Mouse (Mus musculus) liver (tissue): ENCODE results near the gene Nptn.
A peak's percentile ranks its signal among the peaks of the same experiment; 100 is the strongest.

ENCODE experiments used
- DNase-seq: peaks from one replicate; pipeline ENCODE4 v3.0.0-alpha.2; 2020; ENCODE audit warnings: mixed read lengths

The Nptn gene

GRCm38 (mm10) chr9:58581958-58582540 is at the start of gene Nptn:
TSS of gene Nptn (plus strand) at chr9:58582240.
- DNase-seq: peak; percentile 99

GRCm38 (mm10) chr9:58533322-58533721 is 48.7 kb upstream of the Nptn start:
- DNase-seq: no peak

GRCm38 (mm10) chr9:58534766-58535165 is 47.3 kb upstream of the Nptn start:
- DNase-seq: peak; percentile 25

- DNase-seq: peak; percentile 42
These were observed 46.4 kb upstream of the Nptn start for GRCm38 (mm10) chr9:58535447-58536134.

GRCm38 (mm10) chr9:58537774-58538173 is 44.3 kb upstream of the Nptn start:
- no peak for DNase-seq

- peak; percentile 45 for DNase-seq
These were observed 42.2 kb upstream of the Nptn start for GRCm38 (mm10) chr9:58539886-58540285.

GRCm38 (mm10) chr9:58541895-58542338 is 40.1 kb upstream of the Nptn start:
- peak; percentile 60 for DNase-seq

GRCm38 (mm10) chr9:58544879-58545324 is 37.1 kb upstream of the Nptn start:
- no peak for DNase-seq

- no peak for DNase-seq
These were observed 36.6 kb upstream of the Nptn start for GRCm38 (mm10) chr9:58545428-58545827.

GRCm38 (mm10) chr9:58546630-58547360 is 35.2 kb upstream of the Nptn start:
- DNase-seq: no peak

- DNase-seq: no peak
These were observed 33.1 kb upstream of the Nptn start for GRCm38 (mm10) chr9:58548897-58549296.

GRCm38 (mm10) chr9:58549694-58550093 is 32.3 kb upstream of the Nptn start:
- DNase-seq: no peak

GRCm38 (mm10) chr9:58550928-58551327 is 31.1 kb upstream of the Nptn start:
- no peak for DNase-seq

GRCm38 (mm10) chr9:58552083-58552482 is 30.0 kb upstream of the Nptn start:
- no peak for DNase-seq

GRCm38 (mm10) chr9:58554056-58554907 is 27.8 kb upstream of the Nptn start:
- DNase-seq: no peak

GRCm38 (mm10) chr9:58554908-58555684 is 26.9 kb upstream of the Nptn start, which contains the start of gene Cd276:
TSS of gene Cd276 (minus strand) at chr9:58555437.
- DNase-seq: peak; percentile 37

GRCm38 (mm10) chr9:58555685-58556414 is 26.2 kb upstream of the Nptn start:
- DNase-seq: no peak

GRCm38 (mm10) chr9:58556627-58557026 is 25.4 kb upstream of the Nptn start:
- DNase-seq: no peak

GRCm38 (mm10) chr9:58557457-58558455 is 24.3 kb upstream of the Nptn start:
- no peak for DNase-seq

GRCm38 (mm10) chr9:58560211-58560610 is 21.8 kb upstream of the Nptn start:
- no peak for DNase-seq
